Mouse (Mus musculus) brown adipose tissue, adult 24 weeks (tissue): ENCODE data around the gene Cyb561d2. TPM values are rescaled to one million over a fixed set of nuclear protein-coding genes. Genes with fewer than 3 reads are reported as not detected.

ENCODE experiments used
- H3K27ac ChIP-seq: fragments of 200-500 bp; replicated peaks from 2 replicates; pipeline ENCODE4 v1.5.1; 2012; ENCODE audit warnings: low read depth, mild to moderate bottlenecking, low read length
- H3K4me1 ChIP-seq: fragments of 200-500 bp; 2 replicates; pipeline ENCODE4 v1.6.1; 2012; ENCODE audit warnings: low read length, mixed read lengths; ENCODE audit not compliant: control insufficient read depth, insufficient read depth, insufficient read length
- H3K4me3 ChIP-seq: fragments of 200-500 bp; 2 replicates; pipeline ENCODE4 v1.5.1; 2012; ENCODE audit warnings: low read depth, mild to moderate bottlenecking, low read length, moderate library complexity; ENCODE audit not compliant: insufficient read depth
- polyA plus RNA-seq: library from polyadenylated mRNA; stranded (reverse); fragments of >200 nt; gene quantifications from 2 replicates; pipeline ENCODE4 v1.2.4, GENCODE M21; 2012; ENCODE audit not compliant: missing spikeins, insufficient read depth, insufficient read length

The Cyb561d2 gene
- polyA plus RNA-seq, 1 experiment, result 6.1 TPM

GRCm38 (mm10) chr9:107565556-107565955 lies 23.6 kb upstream of the Cyb561d2 start:
- Histone ChIP-seq H3K27ac (peak overlapping the region; percentile 99), H3K4me3 (peak overlapping the region; percentile 80), H3K4me1 (peaks cover 27% of the 10 kb centered on the region)

- H3K4me1 ChIP-seq, result peaks cover 18% of the 10 kb centered on the region
- H3K27ac ChIP-seq, result peak within 1 kb of the TSS; percentile 62
- H3K4me3 ChIP-seq, result peak within 1 kb of the TSS; percentile 80
These were observed 21.1 kb upstream of the Cyb561d2 start, which contains the start of gene Tusc2 for GRCm38 (mm10) chr9:107563029-107563581. Tusc2 (plus strand) TSS chr9:107563255.

- H3K27ac ChIP-seq, result peak overlapping the region; percentile 40; the same call in 1 of the 2 replicates
These were observed 14.4 kb upstream of the Cyb561d2 start for GRCm38 (mm10) chr9:107556346-107556745.

GRCm38 (mm10) chr9:107555701-107556100 lies 13.7 kb upstream of the Cyb561d2 start:
- Histone ChIP-seq H3K27ac (peak overlapping the region; percentile 98), H3K4me1 (peaks cover 12% of the 10 kb centered on the region), H3K4me3 (peak overlapping the region; percentile 81)

More at GRCm38 (mm10) chr9:107556346-107556745, 14.4 kb upstream of the Cyb561d2 start:
- Histone ChIP-seq H3K4me3 (peak overlapping the region; percentile 81), H3K4me1 (peaks cover 8% of the 10 kb centered on the region)

GRCm38 (mm10) chr9:107555031-107555457 lies 13.1 kb upstream of the Cyb561d2 start:
- Histone ChIP-seq H3K4me3 (peak overlapping the region; percentile 81), H3K4me1 (peaks cover 12% of the 10 kb centered on the region), H3K27ac (peak overlapping the region; percentile 98)

- Histone ChIP-seq H3K27ac (peak overlapping the region; percentile 98), H3K4me1 (peaks cover 12% of the 10 kb centered on the region), H3K4me3 (peak overlapping the region; percentile 81)
These were observed 12.4 kb upstream of the Cyb561d2 start for GRCm38 (mm10) chr9:107554319-107554825.

- Histone ChIP-seq H3K27ac (peak overlapping the region; percentile 49), H3K4me3 (peak overlapping the region; percentile 55), H3K4me1 (peaks cover 12% of the 10 kb centered on the region)
These were observed 11.7 kb upstream of the Cyb561d2 start for GRCm38 (mm10) chr9:107553541-107554318.

- Histone ChIP-seq H3K4me1 (peaks cover 12% of the 10 kb centered on the region), H3K27ac (no peak overlapping the region), H3K4me3 (no peak overlapping the region)
These were observed 10.8 kb upstream of the Cyb561d2 start for GRCm38 (mm10) chr9:107552690-107553393.

- Histone ChIP-seq H3K4me1 (peaks cover 12% of the 10 kb centered on the region), H3K27ac (no peak overlapping the region)
These were observed 9.9 kb upstream of the Cyb561d2 start for GRCm38 (mm10) chr9:107551890-107552355.

GRCm38 (mm10) chr9:107551117-107551889 lies 9.3 kb upstream of the Cyb561d2 start, which contains the start of gene Rassf1:
Rassf1 (plus strand) TSS chr9:107551555.
- Histone ChIP-seq H3K4me1 (peaks cover 10% of the 10 kb centered on the region), H3K27ac (no peak within 1 kb of the TSS), H3K4me3 (peak within 1 kb of the TSS; percentile 64)

More at GRCm38 (mm10) chr9:107551890-107552355, 9.9 kb upstream of the Cyb561d2 start:
- H3K4me3 ChIP-seq, result peak overlapping the region; percentile 64

- peaks cover 10% of the 10 kb centered on the region for H3K4me1 ChIP-seq
- peak overlapping the region; percentile 64; the same call in 1 of the 2 replicates for H3K4me3 ChIP-seq
- no peak overlapping the region for H3K27ac ChIP-seq
These were observed 8.6 kb upstream of the Cyb561d2 start for GRCm38 (mm10) chr9:107550491-107551116.

GRCm38 (mm10) chr9:107549297-107550074 lies 7.5 kb upstream of the Cyb561d2 start:
- H3K27ac ChIP-seq, result no peak overlapping the region
- no peak overlapping the region for H3K4me3 ChIP-seq
- peaks cover 10% of the 10 kb centered on the region for H3K4me1 ChIP-seq

GRCm38 (mm10) chr9:107548820-107549219 lies 6.8 kb upstream of the Cyb561d2 start:
- Histone ChIP-seq H3K27ac (no peak overlapping the region), H3K4me3 (no peak overlapping the region), H3K4me1 (peaks cover 10% of the 10 kb centered on the region)
